Mouse (Mus musculus): ENCODE data around the gene Gpx4. TPM values are rescaled to one million over a fixed set of nuclear protein-coding genes. Genes with fewer than 3 reads are reported as not detected.
A peak's percentile ranks its signal among the peaks of the same experiment; 100 is the strongest.

The Gpx4 gene
- total RNA-seq, 2 experiments from 2014 or later = 498 to 566 TPM

DNA sequence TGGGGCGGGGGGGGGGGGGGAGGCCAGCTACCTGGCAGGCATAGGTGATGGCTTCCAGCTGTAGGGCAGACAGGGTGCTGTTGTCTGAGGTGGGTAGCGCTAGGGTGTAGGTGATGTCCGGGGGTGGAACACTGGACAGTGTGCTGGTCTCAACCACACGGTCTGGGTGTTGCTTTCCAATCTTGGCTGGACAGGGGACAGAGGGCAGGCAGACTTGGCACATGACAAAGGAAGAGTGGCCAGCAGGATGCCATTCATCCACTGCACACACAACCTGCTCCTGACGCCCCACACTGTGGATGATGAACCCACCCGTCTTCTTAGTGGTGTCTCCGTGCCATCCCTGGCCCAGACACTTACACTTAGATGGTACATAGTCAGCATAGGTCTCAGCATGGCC lies 22.3 kb downstream of the Gpx4 start:
- ATAC-seq (replicated peaks; ENCODE audit: low FRiP score, low TSS enrichment, poor library complexity, severe bottlenecking) = no peak

DNA sequence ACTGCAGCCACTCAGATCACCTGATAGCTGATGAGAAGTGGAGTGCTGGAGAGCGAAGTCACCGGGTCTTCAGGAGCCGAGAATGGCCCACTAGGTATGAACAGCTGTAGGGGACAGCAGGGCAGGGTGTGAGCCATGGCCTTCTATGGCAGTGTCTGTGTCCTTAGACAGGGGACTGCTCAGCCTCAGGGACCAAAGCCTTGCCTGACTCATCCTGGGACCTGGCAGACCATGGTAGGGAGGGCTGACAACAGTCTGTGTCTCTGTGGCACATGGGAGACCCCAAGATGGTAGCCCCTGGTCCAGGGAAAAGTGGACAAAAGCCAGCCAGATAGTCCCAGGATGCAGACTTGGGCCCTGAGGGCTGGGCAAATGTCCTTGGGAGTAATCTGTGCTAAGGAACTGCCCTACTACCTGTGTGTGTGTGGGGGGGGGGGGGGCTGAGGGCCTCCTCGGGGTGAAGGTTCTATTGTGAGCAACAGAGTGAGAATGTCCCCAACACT lies 23.0 kb downstream of the Gpx4 start:
- no peak for ATAC-seq (replicated peaks; ENCODE audit: low FRiP score, low TSS enrichment, poor library complexity, severe bottlenecking)

DNA sequence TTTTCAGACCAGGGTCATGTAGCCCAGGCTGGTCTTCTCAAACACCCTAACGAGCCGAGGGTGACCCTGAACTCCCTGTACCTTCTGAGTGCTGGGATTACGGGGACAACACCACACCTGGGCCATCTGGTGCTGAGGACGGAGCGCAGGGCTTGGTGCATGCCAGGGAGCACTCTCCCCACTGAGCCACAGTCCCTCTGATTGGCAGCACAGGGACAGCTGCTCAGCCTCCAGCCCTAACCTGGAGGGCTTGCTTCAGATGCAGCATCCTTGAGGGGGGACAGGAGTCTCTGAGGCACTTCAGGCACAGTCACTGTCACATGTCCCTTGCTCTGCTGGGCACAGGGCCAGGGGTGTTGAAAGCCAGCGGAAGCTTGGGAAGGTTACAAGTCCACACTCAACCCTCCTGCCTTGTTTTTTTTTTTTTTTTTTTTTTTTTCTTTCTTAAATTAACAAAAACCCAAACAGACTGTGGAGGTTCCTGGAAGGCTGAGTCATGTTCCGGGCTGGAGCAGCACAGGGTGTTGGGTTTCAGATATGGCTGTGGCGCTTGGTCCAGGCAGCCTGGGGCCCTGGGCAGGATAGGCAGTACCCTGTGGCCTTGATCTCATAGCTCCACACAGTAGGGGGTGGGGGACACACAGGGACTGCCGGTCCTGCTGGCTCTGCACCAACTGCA lies 24.0 kb downstream of the Gpx4 start:
- peak; percentile 53 for ATAC-seq (replicated peaks; ENCODE audit: low FRiP score, low TSS enrichment, poor library complexity, severe bottlenecking)

DNA sequence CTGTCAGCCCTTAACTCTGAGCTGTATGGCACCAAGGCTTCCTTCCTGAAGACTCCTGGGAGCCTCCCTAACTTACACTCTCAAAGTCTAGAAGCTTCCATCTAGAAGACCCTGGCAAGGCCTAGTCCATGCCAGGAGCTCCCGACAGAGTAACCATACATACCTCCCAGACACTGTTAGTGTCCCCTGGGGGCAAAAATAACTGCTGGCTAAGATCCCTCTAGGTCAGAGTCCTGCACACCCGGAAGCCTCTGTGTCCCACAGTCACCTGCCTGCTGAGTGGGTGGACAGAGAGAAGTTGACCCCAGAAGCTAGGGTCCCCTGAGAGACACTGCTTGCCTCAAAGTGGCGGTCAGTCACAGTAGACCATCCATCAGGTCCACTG lies 24.5 kb downstream of the Gpx4 start:
- no peak for ATAC-seq (replicated peaks; ENCODE audit: low FRiP score, low TSS enrichment, poor library complexity, severe bottlenecking)

DNA sequence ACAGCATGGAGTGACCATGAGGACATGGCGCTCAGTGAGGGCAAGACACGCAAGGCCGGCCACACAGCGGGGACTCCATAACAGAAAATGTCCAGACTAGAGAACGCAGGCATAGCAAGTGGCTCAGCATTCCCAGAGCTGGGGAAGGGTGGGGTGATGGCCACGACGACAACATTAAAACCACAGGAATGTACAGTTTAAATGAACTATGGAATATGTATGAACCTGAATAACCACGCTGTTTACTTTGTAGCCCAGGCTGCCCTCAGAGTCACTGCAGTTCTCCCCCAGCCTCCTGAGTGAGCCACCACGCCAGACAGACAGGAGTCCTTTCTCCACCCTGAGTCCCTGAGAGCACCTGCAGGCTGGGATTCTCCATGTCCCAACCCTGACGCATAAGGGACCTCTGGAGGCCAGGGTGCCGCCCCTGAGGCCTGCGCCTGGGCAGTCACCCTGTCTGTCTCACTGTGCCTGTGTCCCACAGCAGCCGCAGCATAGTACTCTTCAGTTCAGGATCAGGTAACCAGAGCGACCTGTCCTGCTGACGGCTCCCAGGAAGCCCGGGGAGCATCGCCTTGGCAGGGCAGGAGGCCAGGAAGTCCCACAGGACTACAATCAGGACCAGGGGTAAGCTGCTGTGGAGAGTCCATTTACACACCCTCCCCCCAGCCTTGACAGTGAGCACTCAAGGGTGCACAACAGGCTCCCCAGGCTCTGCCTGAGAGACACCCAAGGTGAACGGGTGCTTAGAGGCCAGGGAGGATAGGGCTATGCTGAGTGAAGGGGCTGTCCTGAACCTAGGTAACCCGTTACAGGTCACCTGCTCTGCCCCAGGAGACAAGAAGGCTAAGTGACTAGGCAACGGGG lies 25.9 kb downstream of the Gpx4 start:
- no peak for ATAC-seq (replicated peaks; ENCODE audit: low FRiP score, low TSS enrichment, poor library complexity, severe bottlenecking)

DNA sequence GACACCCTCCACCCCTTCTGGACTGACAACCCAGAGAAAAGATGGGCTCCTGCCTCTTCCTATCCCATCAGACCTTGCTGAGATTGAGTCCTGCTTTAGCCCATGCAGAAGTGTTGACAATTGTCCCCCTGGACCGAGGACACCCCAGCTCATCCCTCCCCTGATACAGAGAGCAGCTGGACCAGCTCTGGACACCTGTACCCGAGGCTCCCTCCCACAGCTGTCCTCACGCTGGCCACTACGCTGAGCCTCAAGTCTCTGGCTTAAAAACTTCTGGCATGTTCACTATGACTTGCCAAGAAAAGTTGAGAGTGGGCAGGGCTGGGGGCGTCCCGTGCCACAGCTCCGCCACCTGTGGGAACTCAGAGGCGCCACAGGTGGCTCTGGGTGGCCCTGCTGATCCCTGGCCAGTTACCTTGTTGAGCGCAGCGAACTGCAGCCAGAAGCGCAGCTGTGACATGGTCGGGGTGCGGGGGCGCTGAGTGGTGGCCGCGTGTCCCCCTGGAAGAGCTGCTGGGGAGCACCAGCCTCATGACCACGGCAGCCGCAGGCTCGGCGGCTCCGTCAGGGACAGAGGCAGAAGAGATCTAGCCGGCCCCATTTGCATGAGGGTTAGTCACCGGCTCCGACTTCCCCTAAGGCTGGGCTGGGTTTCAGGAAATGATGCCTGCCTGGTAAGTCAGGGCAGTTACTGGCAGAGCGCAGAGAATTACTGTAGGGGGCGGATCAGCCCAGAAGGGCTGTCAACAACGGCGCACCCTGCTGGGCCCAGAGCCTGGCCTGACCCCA lies 28.0 kb downstream of the Gpx4 start:
- peak; percentile 66 for ATAC-seq (replicated peaks; ENCODE audit: low FRiP score, low TSS enrichment, poor library complexity, severe bottlenecking)

DNA sequence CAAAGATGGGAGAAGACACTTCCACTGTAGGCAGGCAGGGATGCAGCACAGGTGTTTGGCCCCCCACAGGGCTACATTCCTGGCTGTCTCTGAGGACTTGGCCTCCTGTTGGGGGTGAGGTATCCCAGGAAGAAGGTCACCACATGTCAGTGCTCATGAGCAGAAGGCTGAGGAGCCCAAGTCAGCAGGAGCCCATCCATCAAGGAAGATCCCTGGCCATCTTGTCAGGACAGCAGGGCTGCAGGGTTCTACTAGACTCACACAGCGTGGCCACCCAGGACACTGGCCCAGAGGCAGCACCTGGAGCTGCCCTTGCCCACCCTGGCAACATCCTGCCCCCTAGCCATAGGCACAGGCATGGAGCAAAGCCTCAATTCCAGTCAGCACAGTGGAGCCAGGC lies 29.0 kb downstream of the Gpx4 start:
- ATAC-seq (replicated peaks; ENCODE audit: low FRiP score, low TSS enrichment, poor library complexity, severe bottlenecking) = no peak

DNA sequence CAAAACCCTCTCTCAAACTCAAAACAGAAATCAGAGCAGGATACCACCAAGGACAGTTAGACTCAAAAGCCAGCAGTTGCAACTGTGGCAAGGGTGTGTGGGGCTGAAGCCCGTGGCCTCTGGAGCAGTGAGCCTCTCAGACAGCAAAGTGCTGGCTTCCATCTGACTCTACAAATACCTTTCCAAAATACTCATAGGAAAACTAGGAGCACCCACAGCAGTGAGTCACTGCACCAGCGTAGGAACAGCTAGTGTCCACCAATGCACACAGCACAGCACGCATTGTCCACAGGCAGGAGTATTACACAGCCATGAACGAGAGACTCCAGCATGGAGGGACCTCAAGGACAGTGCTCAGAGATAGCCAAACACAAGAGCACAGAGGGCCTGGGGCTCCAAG lies 29.4 kb downstream of the Gpx4 start:
- ATAC-seq (replicated peaks; ENCODE audit: low FRiP score, low TSS enrichment, poor library complexity, severe bottlenecking) = no peak

DNA sequence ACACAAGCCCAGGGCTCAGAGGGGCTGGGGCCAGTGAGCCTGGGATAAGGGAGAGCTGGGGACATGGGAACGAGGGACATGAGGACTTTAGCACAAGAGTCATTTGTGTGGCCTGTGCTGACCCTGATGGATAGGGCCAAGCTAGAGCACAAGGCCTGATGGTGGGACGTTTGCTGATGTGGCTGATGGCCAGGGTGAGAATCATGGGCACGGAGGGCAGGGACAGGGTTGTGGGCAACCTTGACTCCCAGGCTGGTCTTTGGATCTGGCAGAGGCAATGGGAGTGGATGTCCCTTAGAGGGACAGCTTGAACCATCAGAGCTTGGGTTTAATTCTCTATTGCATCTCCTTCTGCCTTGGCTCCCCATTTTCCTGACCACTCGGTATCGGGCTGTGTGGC lies 30.3 kb downstream of the Gpx4 start:
- ATAC-seq (replicated peaks; ENCODE audit: low FRiP score, low TSS enrichment, poor library complexity, severe bottlenecking) = no peak

DNA sequence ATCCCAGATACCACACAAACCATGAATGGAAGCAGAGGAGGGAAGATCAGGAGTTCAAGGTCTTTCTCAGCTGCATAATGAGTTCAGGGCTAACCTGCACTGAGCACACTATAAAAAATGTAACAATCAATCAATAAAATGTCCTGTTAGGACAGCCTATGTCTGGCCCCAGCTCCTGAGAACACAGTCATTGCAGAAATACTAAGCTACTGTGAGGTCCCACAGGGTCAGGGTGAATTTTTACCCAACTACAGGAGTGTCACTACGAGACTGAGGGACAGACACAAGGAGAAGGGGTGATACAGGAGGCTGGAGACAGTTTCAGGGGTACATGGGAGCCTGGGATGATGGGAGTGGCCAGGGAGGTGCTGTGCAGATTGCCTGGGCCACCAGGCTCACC lies 31.4 kb downstream of the Gpx4 start:
- no peak for ATAC-seq (replicated peaks; ENCODE audit: low FRiP score, low TSS enrichment, poor library complexity, severe bottlenecking)

DNA sequence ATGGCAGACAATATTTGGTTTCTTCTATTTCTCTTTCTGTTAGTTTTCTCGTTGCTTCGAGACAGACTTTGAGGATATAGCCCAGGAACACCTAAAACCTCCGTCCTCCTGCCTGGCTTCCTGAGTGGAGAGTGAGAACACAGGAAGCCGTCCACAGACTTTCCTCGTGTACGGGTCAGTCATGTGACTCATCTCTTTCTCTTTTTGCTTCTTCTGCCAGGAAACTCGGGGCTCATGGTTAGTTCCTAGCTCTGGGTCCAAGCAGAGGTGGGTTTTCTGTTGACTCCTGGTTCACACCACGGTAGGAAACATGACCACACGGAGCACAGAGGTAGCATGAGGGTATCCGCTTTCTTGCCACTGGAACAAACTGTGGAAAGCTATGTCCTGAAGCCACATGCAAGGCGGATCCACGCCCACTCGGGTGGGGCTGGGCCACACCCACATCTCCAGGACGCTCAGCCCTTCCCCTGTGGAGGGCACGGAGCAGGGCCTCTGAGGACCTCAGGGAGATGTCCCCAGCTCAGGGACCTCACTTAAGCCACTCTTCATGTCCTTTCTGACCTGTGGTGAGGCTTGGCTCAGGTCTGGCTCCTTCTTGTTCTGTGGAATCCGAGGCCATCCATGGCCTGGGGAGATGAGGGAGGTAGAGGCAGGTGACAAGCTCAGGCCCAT lies 33.6 kb downstream of the Gpx4 start:
- peak; percentile 42 for ATAC-seq (replicated peaks; ENCODE audit: low FRiP score, low TSS enrichment, poor library complexity, severe bottlenecking)

DNA sequence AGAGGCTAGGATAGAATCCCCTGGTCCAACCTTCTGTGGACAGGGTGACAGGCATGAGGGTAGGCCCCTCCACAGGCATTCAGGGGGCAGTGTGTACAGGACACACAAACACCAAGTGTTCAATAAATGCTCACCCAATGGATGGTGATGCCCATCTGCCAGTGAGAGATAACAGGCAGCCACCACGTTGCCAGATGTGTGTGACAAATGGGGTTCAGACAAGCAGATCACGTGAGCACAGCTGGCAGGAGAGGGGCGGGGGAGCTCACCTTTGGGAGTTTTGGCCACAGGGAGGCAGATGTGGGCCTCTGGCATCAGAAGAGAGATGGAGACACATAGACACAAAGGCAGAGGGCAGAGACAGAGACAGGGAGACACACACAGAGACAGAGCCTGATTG lies 34.1 kb downstream of the Gpx4 start:
- ATAC-seq (replicated peaks; ENCODE audit: low FRiP score, low TSS enrichment, poor library complexity, severe bottlenecking) = peak; percentile 85

DNA sequence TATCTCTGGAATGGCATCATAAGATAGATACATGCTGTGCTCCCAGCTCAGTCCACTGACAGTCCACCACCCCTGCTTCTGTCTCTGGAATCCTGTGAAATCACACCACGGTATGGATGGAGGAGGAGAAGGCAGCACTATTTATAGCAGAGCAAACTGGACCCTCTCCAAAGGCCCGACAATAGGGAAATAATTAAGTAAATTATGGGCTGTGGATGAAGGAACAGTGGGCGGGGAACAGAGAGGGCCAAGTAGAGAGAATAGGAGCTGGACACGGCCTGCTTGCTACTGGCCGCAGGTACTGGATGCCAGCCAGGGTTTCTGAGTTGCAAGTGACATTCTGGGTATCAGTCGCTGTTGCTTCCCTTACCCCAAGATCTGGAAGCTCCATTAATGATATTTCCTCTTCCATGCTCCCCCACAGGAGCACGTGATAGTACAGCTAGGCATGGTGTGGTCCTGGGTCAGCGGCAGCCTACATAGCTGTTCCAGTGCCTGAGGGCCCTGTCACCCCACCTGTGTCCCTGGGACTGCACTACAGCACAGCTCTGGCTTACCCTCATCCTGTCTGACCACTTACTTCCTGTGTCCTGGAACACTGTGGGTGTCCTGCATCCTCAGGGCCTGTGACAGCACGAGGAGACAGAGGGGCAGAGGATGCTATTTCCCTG lies 38.0 kb downstream of the Gpx4 start:
- no peak for ATAC-seq (replicated peaks; ENCODE audit: low FRiP score, low TSS enrichment, poor library complexity, severe bottlenecking)

DNA sequence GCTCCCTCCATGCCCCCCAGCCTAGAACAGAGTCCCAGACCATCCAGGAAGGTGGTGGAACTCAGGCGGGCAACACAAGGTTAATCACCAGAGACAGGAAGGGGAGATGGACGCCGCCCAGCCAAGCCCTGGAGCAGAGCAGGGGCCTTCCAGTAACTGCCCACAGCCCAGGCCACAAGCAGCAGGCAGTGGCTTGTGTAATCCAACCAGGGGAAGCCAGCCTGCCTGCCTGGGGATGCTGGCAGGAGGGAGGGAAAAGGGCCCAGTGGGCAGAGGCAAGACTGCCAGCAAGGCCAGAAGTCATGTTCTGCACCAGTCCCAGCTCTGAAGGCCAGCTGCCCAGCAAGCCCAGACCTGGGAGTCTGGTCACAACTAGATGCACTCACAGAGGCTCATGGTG lies 39.9 kb downstream of the Gpx4 start:
- no peak for ATAC-seq (replicated peaks; ENCODE audit: low FRiP score, low TSS enrichment, poor library complexity, severe bottlenecking)

DNA sequence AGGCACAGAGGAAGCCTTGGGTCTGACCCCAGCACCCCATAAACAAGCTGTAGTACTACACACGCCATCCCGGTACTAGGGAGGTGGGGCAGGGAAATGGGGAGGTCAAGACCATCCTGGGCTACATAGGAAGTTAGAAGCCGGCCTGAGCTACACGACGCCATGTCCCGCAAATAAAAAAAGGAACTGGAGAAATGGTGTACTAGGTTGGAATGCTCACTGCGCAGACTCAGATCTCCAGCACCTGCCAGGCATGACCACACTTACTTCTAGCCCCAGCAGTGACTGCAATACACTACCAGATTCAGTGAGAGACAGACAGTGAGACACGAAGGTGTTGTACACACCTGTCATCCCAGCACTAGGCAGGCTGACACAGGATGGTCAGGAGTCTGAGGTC lies 40.5 kb downstream of the Gpx4 start:
- no peak for ATAC-seq (replicated peaks; ENCODE audit: low FRiP score, low TSS enrichment, poor library complexity, severe bottlenecking)

DNA sequence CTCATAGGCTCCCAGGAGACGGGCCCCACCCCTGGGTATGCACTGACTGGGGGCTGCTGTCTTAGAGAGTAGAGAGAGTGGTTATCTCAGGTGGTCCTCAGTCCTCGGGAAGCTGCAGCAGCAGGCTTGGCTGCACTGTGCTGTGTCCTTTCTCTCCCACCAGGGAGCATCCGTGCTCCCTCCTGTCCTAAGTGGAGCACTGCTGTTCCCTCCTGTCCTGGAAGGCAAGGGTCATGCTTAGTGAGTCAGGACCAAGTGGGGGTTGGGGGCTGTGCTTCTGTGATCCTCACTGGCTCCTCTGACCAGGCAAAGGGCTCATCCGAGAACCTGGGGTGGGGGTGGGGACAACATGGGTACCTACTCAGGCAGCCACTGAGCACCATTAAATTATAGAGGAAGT lies 42.2 kb downstream of the Gpx4 start:
- 0 out of 2 replicates have a peak, but pooled peaks have one; percentile 15 for ATAC-seq (replicated peaks; ENCODE audit: low FRiP score, low TSS enrichment, poor library complexity, severe bottlenecking)

DNA sequence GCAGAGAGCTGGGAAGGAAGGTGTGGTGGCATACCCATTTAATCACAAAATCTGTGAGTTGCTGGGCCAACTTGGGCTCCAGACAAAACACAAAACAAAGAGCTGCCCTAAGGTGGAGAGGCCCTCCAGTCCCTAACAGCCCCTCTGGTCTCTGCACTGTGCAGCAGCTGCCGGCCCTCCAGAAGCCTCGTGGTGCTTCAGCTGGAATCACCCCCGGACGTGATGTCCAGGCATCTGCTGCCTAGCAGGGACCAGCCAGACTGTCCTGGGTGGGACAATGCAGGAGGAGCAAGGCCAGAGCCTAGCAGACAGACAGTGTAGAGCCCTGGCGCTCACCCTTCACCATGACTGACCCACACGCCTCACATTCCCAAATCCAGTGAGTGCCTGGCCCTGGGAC lies 44.6 kb downstream of the Gpx4 start:
- no peak for ATAC-seq (replicated peaks; ENCODE audit: low FRiP score, low TSS enrichment, poor library complexity, severe bottlenecking)

DNA sequence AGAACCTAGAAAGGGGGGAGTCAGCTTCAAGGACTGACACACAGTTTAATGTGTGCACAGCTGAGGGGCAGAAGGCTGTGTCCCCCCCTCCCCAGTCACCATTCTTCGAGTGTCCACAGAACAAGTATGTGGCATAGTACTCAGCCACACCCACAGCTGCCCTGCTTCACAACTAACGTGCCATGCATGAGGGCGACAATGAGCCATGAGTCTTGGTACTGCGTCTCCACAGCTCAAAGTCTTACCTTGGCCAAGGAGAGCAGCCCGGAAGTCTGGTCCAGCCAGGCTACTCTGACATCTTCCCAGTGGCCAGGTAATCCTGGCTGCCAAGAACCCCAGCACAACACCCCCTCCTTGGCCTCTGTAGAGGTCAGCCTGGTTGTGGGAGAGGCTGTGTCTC lies 45.7 kb downstream of the Gpx4 start:
- ATAC-seq (replicated peaks; ENCODE audit: low FRiP score, low TSS enrichment, poor library complexity, severe bottlenecking) = no peak

DNA sequence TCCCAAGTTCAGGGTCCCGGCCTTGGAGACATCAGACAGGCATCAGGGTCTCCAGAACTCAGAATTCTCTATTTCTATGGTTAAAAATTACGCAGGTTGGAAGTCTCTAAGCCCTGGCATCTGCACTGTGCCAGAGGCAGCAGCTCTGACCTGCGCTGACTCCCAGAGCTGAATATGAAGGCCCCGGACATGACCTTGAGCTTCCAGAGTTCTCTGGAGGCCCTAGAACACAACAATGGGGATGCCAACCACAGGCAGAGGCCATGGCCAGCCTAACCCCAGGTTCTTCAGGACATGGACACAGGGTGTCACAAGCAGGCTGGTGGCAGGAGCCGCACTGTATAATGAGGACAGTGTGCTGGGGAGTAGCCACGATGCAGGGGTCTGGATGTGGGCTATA lies 47.1 kb downstream of the Gpx4 start:
- ATAC-seq (replicated peaks; ENCODE audit: low FRiP score, low TSS enrichment, poor library complexity, severe bottlenecking) = no peak
